Mouse (Mus musculus): Measurements from ENCODE around the gene Dock9. TPM values are rescaled to one million over a fixed set of nuclear protein-coding genes. Genes with fewer than 3 reads are reported as not detected.

Gene Dock9
- polyA plus RNA-seq, 1 experiment from 2014 or later: 13.7 TPM

DNA sequence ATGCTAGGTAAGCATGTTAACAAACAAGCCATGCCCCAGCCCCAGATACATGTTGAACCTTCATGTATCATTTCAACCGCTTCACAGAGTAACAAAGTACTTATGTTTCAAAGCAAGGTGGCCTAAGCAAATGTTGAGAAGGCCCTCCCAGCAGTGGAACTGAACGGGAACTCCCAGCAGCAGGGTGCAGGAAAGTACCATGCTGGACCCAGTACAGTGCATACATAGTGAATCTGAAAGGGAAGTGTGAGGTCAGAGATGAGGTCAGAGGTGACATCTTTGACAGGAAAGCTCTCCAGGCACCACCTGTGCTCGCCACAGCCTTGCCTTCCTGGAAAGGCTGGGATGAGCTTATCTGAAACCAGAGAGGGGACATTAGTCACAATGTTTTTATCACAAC is 25.4 kb upstream of the Dock9 start:
- in situ Hi-C loops (cut with MboI; ENCODE audit: low pct_unique_long_range_greater_than_20kb): no loop called here
- DNase-seq (ENCODE audit: low read depth, low spot score): no peak
- ChIA-PET POLR2A (interaction anchor here (0.7 kb wide), 1 partner anchor 29 kb away, joined by 4 read pairs; no protein-coding TSS in a partner anchor), CTCF (interaction anchor here (1.8 kb wide), 1 partner anchor 25 kb away, joined by 7 read pairs; the partner anchor contains the start of gene Dock9)
- H3K27me3 ChIP-seq: no peaks in the 10 kb centered on the region
- no peak for TF ChIP-seq CTCF (IDR thresholded peaks at IDR 0.05)
- ATAC-seq: no peak

DNA sequence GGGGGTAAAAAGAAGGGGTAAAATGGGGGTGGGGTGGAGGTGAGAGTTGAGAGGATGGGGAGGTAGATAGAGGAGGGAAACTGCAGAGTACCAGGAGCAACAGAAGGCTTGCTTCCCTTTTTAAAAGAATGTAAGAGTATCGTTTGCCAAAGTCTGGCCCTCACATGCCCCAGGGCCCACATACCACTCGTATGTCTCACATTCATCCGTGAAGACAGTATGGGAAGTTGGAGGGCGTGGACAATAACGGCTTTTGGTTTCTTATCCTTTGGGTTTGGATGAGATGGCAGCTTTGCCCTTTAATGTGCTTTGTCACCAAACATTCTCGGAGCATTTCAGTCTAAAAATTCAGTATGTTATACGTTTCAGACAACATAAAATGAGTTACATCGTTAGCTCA is 24.9 kb upstream of the Dock9 start:
- TF ChIP-seq CTCF (IDR thresholded peaks at IDR 0.05): no peak
- ChIA-PET POLR2A (no interaction called here), CTCF (interaction anchor here (4.5 kb wide), 1 partner anchor 21 kb away, joined by 15 read pairs; no protein-coding TSS in a partner anchor)
- ATAC-seq (no peak), DNase-seq (ENCODE audit: low read depth, low spot score) (no peak)
- H3K27me3 ChIP-seq: no peaks in the 10 kb centered on the region
- in situ Hi-C loops (cut with MboI; ENCODE audit: low pct_unique_long_range_greater_than_20kb): no loop called here

DNA sequence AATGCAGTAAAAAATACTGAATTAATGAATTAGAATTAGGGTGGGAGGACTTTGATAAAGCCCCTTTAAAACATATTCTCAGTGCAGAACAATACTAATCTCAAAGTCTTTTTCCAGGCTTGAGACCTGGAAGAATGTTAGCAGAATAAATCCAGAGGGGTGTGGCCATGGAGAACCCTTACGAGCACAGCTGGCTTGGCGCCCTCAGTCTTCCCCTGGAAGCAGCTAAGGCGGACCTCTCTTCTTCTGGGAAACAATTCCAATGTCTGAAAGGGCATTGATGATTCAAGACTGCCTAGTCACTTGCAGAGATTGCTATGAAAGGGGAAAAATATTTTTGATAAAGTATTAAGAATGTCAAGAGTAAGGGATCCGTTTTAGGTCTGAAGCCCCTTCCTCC is 9.2 kb upstream of the Dock9 start:
- in situ Hi-C loops (cut with MboI; ENCODE audit: low pct_unique_long_range_greater_than_20kb): no loop called here
- TF ChIP-seq CTCF (IDR thresholded peaks at IDR 0.05): no peak
- CTCF ChIA-PET: interaction anchor here (1.8 kb wide), 1 partner anchor 18 kb away, joined by 4 read pairs; no protein-coding TSS in a partner anchor

DNA sequence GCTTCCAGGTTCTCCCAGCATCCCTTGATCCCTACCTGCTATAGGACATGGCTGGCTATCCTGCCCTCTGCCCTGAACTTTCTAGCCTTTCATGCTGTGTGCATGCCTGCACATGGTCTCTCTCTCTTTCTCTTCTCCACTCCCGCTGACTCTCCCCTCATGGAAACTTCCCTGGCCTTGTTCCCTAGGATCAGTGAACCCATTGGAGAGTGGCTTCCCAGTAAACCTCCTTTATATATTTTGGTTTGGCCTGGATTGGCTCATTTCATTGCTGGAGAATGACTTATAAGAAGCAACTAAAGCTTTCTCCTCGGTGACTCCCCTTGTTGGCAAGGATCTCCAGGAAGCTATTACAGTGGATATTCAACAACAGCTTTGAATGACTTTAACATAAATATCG is 8.7 kb upstream of the Dock9 start:
- in situ Hi-C loops (cut with MboI; ENCODE audit: low pct_unique_long_range_greater_than_20kb): no loop called here
- CTCF ChIA-PET: interaction anchor here (1.3 to 1.8 kb wide), 2 partner anchors 8 to 18 kb away, joined by 4 to 5 read pairs; no protein-coding TSS in a partner anchor
- no peak for TF ChIP-seq CTCF (IDR thresholded peaks at IDR 0.05)

More for the DNA sequence above, 9.2 kb upstream of the Dock9 start:
- POLR2A ChIA-PET: no interaction called here
- DNase-seq (ENCODE audit: low read depth, low spot score) (no peak), ATAC-seq (no peak)
- no peaks in the 10 kb centered on the region for H3K27me3 ChIP-seq

DNA sequence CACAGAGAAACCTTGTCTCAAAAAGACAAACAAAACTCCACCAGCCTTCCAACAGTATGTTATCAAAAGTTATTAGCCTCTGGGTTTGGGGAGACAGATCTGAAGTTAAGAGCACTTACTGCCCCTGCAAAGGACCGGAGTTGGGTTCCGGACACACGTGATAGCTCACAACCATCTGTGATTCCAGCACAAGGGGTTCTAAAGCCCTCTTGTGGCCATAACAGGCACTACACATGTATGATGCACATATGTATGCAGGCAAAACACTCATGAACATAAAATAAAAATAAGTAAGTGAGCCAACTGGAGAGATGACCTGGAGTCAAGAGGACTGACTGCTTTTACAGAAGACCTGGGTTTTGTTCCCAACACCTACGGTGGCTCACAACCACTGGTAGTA is 6.8 kb upstream of the Dock9 start:
- no peak for TF ChIP-seq CTCF (IDR thresholded peaks at IDR 0.05)
- CTCF ChIA-PET: interaction anchor here (1.2 kb wide), 1 partner anchor 15 kb away, joined by 5 read pairs; no protein-coding TSS in a partner anchor
- in situ Hi-C loops (cut with MboI; ENCODE audit: low pct_unique_long_range_greater_than_20kb): no loop called here
- ATAC-seq: no peak
- H3K27me3 ChIP-seq: no peaks in the 10 kb centered on the region
- POLR2A ChIA-PET: no interaction called here
- DNase-seq (ENCODE audit: low read depth, low spot score): no peak

More for the DNA sequence above, 8.7 kb upstream of the Dock9 start:
- no peaks in the 10 kb centered on the region for H3K27me3 ChIP-seq
- POLR2A ChIA-PET: no interaction called here
- no peak for ATAC-seq
- no peak for DNase-seq (ENCODE audit: low read depth, low spot score)

DNA sequence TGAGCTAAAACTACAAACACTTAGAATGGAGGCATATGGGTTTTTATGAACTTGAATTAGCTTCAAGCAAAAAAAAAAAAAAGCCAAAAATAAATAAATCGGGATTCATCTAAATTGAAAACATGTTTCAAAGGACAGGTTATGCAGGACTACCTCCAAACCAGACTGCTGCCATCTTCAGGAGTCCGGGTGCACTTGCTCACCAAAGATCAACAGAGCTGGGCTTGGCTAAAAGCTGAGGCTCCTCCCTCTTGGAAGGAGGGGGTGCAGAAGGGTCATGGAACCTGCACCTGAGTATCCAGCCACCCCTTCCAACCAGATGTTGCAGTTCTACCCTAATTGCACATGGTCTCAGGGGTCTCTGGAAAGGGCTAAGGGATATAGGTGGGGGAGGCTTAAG is 3.3 kb upstream of the Dock9 start:
- POLR2A ChIA-PET: interaction anchor here (0.6 kb wide), 2 partner anchors 150 to 167 kb away, joined by 3 read pairs; no protein-coding TSS in a partner anchor
- CTCF ChIA-PET: interaction anchor here (1.0 to 3.9 kb wide), 2 partner anchors 19 to 206 kb away, joined by 3 to 15 read pairs; no protein-coding TSS in a partner anchor
- no peak for TF ChIP-seq CTCF (IDR thresholded peaks at IDR 0.05)
- ATAC-seq (no peak), DNase-seq (ENCODE audit: low read depth, low spot score) (no peak)
- in situ Hi-C loops (cut with MboI; ENCODE audit: low pct_unique_long_range_greater_than_20kb): no loop called here
- no peaks in the 10 kb centered on the region for H3K27me3 ChIP-seq

DNA sequence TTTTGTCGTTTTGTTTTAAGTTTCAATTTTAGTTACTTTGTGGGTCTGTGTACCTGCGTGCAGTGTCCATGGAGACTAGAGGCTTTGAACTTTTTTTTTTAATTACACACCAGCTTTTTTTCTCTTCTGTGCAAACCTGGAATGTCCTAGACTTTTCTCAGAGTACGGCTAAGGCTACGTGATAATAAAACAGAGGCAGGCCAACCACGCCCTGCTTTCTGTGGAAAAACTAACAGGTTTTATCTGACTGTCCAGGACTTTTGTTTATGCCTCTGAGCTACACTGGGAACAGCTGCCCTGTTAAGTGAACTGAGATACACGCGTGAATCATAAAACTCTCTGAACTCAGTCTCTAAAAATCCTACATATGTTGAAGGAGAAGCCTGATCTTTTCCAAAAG is 1.5 kb upstream of the Dock9 start:
- DNase-seq (ENCODE audit: low read depth, low spot score) (no peak), ATAC-seq (no peak)
- in situ Hi-C loops (cut with MboI; ENCODE audit: low pct_unique_long_range_greater_than_20kb): no loop called here
- POLR2A ChIA-PET: interaction anchor here (0.7 kb wide), 1 partner anchor 88 kb away, joined by 3 read pairs; no protein-coding TSS in a partner anchor
- TF ChIP-seq CTCF (IDR thresholded peaks at IDR 0.05): no peak
- CTCF ChIA-PET: interaction anchor here (1.3 to 1.7 kb wide), 2 partner anchors 9 to 25 kb away, joined by 4 to 7 read pairs; no protein-coding TSS in a partner anchor
- no peaks in the 10 kb centered on the region for H3K27me3 ChIP-seq

DNA sequence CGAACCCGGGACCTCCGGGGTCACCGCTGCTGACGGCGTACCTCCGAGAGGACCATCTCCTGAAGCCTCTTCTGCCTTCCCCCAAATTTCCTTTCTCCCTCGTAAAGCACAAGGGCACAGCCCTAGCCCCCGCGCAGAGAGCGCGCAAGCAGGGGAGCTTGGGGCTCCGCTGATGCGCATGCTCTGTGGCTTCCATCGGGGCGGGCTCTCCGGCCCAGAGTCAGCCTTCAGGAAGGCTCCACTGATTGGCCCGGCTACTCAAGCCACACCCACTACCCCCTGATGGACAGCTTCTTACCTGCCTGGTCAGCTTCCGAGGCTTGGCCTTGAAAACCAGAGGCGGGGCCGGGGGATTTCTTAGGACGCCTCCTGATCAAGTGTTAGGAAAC is 768 bp upstream of the Dock9 start:
- ChIA-PET CTCF (interaction anchor here (1.3 to 1.7 kb wide), 2 partner anchors 10 to 25 kb away, joined by 4 to 7 read pairs; no protein-coding TSS in a partner anchor), POLR2A (interaction anchor here (0.7 kb wide), 1 partner anchor 88 kb away, joined by 3 read pairs; no protein-coding TSS in a partner anchor)
- ATAC-seq (peak; percentile 84), DNase-seq (ENCODE audit: low read depth, low spot score) (peak; percentile 57)
- H3K27me3 ChIP-seq: no peaks in the 10 kb centered on the region
- TF ChIP-seq CTCF (IDR thresholded peaks at IDR 0.05): no peak
- in situ Hi-C loops (cut with MboI; ENCODE audit: low pct_unique_long_range_greater_than_20kb): no loop called here

DNA sequence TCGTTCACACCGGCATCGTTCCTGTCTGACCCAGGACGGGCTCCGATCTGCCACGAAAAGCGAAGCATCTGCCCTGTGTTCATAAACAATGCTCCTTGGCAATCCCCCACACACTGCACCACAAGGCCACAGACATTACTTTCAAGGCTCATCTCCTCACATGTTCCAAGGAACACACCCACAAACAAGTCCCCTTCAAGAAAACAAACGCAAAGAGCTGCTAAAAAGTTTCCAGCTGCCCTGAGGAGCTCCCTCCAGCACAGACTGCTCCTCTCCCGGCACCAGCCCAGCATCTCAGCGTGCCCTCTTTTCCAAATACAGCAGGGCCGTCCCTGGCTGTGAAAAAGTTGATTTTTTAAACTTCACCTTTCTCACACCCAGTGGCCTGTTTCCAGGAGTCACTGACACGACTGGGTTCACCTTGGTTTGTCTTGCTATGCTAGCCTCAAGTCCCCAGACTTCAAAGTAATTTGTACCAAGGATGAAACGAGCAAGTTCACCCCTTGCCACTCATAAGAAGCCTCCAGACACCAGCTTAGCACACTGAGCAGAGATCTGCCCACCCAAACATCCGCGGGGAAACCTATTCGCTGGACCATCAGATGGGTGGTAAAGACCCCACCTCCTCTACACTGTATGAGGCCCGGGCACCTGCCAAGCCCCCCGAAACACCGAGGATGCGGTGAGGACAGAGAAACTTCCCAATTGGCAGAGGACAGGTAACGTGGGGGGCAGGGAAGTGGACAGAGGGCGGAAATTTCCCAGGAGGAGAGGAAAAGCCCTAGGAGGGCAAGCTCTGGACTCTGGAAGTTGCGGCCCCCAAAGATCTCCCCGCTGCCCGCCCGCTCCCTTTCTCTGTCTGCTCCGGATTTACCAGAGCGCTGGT is 823 bp downstream of the Dock9 start:
- no peaks in the 10 kb centered on the region for H3K27me3 ChIP-seq
- ATAC-seq (no peak), DNase-seq (ENCODE audit: low read depth, low spot score) (no peak)
- ChIA-PET CTCF (no interaction called here), POLR2A (no interaction called here)
- no peak for TF ChIP-seq CTCF (IDR thresholded peaks at IDR 0.05)
- in situ Hi-C loops (cut with MboI; ENCODE audit: low pct_unique_long_range_greater_than_20kb): no loop called here

DNA sequence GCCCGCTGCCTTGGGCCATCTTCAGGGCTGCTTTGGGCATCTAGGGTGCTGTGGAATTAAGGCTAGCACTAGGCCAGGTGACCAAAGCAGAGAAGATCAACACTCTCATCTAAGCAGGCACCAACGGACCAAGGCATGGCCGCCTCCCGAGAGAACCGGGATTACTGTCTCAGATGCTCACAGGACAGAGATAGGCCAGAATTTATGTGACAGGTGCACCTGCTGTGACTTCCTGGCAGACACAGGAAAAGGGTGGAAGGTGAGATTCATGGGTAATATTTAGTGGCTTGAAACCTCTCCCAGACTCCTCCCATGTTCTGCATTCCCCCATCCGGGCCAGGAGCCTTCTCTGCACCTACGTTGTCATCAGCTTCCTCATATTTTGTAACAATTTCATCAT is 2.1 kb downstream of the Dock9 start:
- TF ChIP-seq CTCF (IDR thresholded peaks at IDR 0.05): no peak
- H3K27me3 ChIP-seq: no peaks in the 10 kb centered on the region
- in situ Hi-C loops (cut with MboI; ENCODE audit: low pct_unique_long_range_greater_than_20kb): no loop called here
- DNase-seq (ENCODE audit: low read depth, low spot score): no peak
- POLR2A ChIA-PET: no interaction called here
- no peak for ATAC-seq
- CTCF ChIA-PET: no interaction called here

DNA sequence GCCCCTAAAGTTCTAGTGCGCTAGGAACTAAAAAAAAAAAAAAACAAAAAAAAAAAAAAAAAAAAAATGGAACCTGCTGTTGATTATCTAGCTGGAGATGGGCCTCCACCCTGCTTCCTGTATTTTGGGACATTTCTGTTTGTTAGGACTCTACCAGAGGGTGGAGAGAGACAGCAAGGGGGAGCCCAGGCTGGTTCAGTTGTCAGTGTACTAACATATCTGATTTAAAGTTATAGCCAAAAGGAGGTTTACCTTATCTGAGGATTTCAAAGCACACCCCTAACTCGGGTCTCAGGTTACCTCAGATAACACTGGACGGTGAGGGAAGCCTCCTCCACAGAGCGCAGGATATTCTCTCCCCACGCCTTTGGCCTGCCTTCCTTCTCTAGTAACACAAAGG is 4.0 kb downstream of the Dock9 start:
- POLR2A ChIA-PET: interaction anchor here (0.6 to 1.1 kb wide), 2 partner anchors 21 to 29 kb away, joined by 4 to 5 read pairs; no protein-coding TSS in a partner anchor
- CTCF ChIA-PET: no interaction called here
- no peaks in the 10 kb centered on the region for H3K27me3 ChIP-seq
- in situ Hi-C loops (cut with MboI; ENCODE audit: low pct_unique_long_range_greater_than_20kb): no loop called here
- ATAC-seq (no peak), DNase-seq (ENCODE audit: low read depth, low spot score) (no peak)
- TF ChIP-seq CTCF (IDR thresholded peaks at IDR 0.05): no peak
